Mouse (Mus musculus) kidney, postnatal 25 days (tissue): ENCODE results near the gene Lyz1.
"Not testable (repeated sequence)": the region's sequence is repeated elsewhere in the genome, so short reads cannot be mapped to it uniquely, and the experiment has no call there.

Experiments
- DNase-seq, 2 experiments: peaks; one replicate each; pipeline ENCODE4 v3.0.0; 2021; ENCODE audit warnings: mixed read lengths in 2 of 2

Lyz1 gene

GRCm38 (mm10) chr10:117292671-117293070 lies at the start of gene Lyz1:
Lyz1 (minus strand) TSS chr10:117292868.
- no peak for DNase-seq

GRCm38 (mm10) chr10:117342406-117342805 lies 49.7 kb upstream of the Lyz1 start:
- no peak for DNase-seq

GRCm38 (mm10) chr10:117341029-117341428 lies 48.4 kb upstream of the Lyz1 start:
- DNase-seq, result no peak

DNA sequence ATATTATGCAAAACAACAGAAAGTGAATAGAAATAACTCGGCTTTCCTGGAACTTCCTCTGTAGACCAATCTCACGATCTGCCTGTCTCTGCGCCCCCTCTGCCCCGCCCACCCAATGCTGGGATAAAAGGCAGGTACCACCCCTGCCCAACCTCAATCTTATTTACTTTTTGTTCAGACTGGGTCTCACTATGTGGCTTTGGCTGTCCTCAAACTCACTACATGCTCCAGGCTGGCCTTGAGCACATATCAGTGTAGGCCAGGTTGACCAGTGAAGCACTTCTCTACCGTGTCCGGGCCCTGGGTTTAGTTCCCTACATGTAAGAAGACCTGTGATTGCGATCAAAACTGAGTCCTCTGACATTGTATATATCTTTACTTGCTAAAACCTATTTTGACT lies 46.6 kb upstream of the Lyz1 start:
- no peak for DNase-seq

DNA sequence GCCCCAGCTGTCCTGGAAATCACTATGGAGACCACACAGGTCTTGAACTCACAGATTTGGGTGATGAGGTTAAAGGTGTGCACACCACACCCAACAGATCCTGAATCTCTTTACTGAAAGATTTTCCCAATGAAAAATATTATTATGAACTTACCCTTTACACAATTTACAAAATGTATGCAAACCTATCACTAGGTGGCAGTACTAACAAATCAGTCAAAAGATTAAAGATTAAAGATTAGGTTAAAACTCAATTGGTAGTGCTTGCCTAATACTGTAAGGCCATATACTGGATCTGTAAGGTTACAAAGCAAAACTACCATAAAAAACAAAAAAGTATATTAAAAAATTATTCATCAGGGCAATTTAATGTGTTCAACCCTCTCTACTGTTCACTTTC lies 45.3 kb upstream of the Lyz1 start:
- DNase-seq, result no peak

DNA sequence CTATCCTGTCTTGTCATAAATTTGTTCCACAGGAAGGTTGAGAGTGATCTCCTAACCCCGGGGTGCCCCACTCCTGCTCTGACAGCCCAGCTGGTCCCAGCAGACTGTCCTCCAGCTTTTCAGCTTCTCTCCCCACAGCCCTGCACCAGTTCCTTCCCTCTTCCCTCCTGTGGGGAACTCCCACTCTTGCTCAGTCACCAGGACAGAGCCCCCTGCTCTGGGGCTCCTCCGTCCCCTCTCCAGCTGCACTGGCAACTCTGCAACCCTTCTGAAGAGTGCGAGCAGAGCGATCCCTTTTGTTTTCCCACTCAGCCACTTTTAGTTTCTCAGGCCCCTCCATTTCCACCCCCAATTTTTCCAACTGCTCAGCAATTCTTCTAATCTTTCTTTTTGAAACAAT lies 43.0 kb upstream of the Lyz1 start:
- no peak for DNase-seq

DNA sequence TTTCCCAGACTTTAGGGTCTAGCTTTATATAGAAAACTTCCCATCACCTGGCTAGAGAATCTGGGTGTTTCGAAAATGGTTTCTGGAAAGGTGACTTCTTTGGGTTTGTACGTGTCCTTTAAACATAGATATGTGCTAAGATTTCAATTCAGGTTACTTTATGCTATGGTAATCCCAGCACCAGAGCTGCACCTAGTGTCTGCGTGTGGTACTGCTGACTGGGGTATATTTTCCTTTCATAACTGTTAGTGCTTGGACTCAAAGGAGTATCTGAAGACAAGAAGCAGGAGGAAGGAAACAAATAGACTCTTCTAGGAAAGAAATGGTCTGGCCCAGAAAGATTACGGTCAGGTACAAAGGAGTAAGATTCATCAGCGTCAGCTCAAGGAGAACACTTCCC lies 37.9 kb upstream of the Lyz1 start:
- peak in 1 of 2 experiments; percentile 13 for DNase-seq

GRCm38 (mm10) chr10:117323782-117324181 lies 31.1 kb upstream of the Lyz1 start:
- no peak for DNase-seq

DNA sequence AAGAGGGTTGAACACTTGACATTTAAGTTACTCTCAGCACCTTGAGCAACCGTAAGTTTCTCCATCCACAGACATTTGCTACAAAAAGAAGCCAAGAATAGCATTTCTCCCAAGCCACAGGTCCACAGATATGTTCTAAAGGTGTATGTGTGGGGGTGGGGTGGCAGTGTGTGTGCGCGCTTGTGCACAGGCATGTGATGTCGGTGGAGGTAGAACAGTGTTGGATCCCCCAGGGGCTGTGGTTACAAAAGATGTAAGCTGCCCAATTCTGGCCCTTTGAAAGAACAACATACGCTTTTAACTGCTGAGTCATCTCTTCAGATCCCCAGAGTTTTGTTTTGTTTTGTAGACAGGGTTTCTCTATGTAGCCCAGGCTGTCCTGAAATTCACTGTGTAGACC lies 30.0 kb upstream of the Lyz1 start:
- DNase-seq, result no peak

GRCm38 (mm10) chr10:117320571-117320981 lies 27.9 kb upstream of the Lyz1 start:
- peak in 1 of 2 experiments; percentile 34 for DNase-seq

DNA sequence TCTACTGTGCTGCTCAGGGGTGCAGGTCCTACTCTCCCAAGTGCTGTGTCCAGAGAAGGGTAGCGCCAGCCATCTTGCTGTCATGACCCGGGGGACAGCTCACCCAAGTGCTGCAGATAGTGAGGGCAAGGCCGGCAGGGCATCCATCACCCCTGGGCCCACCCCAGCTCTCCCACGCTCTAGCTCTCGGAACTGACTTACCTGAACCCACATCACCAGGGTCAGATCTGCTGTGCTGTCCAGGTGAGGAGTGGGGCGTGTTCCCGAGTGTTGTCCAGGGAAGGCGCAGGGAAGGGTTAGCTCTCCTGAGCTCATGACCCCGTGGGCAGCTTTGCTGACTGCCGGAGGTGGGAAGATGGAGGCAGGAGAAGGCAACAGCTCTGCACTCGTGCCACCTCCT lies 23.7 kb upstream of the Lyz1 start:
- no peak for DNase-seq

DNA sequence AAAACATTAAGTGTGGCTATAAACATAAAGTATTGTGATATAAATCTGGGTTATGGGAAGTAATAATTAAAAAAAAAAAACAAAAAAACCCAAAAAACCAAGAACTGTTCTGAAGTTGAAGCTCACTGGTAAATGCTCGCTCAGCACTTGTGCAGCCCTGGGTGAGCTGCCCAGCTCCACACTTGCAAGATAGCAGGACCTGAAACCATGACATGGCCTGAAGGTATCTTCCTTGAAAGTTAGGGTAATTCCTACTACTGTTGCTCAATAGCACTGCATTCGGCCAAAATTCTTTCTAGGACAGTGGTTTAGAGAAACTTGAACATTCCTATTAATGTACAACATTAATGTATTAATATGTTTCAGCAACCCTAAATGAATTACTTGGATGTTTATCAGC lies 20.5 kb upstream of the Lyz1 start:
- no peak for DNase-seq

- DNase-seq, result no peak
Observed at GRCm38 (mm10) chr10:117312168-117312567, 19.5 kb upstream of the Lyz1 start.

- DNase-seq, result no peak
Observed at GRCm38 (mm10) chr10:117304371-117304770, 11.7 kb upstream of the Lyz1 start.

GRCm38 (mm10) chr10:117301688-117302087 lies 9.0 kb upstream of the Lyz1 start:
- no peak for DNase-seq

- DNase-seq, result no peak
Observed at GRCm38 (mm10) chr10:117299901-117300520, 7.3 kb upstream of the Lyz1 start.

DNA sequence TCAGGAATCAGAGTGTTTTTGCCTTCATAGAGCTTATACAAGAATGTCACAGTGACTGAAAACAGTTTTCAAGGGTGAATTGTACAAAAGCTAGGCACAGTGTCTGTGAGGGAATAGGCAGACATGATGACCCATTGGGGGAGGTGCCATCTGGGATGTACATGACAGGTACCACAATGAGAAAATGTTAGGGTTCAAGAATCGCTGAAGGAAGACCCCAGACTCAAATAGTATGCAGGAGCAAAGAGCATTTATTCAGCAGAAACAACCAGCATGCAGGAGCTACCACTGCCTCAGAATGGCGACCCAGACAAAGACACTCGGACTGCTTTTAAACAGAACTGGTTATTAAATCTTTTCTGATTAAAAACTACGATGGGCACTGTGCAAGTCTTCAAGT lies 6.4 kb upstream of the Lyz1 start:
- no peak for DNase-seq

GRCm38 (mm10) chr10:117298336-117298735 lies 5.7 kb upstream of the Lyz1 start:
- no peak for DNase-seq

DNA sequence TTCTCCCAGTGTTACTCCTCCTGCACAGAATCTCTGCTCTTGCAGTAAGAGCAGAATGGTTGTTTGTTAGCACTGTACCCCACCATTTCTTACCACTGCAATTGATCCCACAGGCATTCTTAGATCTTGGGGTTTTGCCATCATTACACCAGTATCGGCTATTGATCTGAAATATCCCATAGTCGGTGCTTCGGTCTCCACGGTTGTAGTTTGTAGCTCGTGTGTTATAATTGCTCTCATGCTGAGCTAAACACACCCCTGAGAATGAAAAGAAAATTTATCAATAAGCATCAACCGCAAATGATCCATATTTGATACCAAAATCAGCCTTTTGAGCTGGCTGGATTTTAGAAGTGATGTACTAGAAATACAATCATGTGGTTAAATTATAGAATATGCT lies 1.7 kb downstream of the Lyz1 start:
- not testable (repeated sequence) for DNase-seq

GRCm38 (mm10) chr10:117290046-117290870 lies 2.4 kb downstream of the Lyz1 start:
- DNase-seq, result no peak

DNA sequence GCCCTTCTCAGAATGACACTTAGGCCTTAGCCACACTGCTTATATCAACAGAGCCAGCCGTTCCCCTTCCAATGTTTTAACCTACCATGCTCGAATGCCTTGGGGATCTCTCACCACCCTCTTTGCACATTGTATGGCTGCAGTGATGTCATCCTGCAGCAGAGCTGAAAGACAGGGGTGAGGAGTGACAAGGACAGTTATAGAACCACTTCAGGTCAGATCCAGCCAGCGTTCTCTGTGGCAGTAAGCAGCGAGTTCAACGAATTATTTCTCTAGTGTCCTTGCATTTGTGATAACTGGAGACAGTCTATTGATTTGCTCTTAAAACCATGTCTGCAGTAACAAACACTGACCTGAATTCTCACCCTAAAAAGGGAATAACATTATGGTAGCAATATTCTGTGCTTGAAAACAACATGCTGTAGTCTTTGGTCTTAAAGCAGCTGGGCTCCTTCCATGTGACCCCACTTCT lies 3.6 kb downstream of the Lyz1 start:
- not testable (repeated sequence) for DNase-seq

DNA sequence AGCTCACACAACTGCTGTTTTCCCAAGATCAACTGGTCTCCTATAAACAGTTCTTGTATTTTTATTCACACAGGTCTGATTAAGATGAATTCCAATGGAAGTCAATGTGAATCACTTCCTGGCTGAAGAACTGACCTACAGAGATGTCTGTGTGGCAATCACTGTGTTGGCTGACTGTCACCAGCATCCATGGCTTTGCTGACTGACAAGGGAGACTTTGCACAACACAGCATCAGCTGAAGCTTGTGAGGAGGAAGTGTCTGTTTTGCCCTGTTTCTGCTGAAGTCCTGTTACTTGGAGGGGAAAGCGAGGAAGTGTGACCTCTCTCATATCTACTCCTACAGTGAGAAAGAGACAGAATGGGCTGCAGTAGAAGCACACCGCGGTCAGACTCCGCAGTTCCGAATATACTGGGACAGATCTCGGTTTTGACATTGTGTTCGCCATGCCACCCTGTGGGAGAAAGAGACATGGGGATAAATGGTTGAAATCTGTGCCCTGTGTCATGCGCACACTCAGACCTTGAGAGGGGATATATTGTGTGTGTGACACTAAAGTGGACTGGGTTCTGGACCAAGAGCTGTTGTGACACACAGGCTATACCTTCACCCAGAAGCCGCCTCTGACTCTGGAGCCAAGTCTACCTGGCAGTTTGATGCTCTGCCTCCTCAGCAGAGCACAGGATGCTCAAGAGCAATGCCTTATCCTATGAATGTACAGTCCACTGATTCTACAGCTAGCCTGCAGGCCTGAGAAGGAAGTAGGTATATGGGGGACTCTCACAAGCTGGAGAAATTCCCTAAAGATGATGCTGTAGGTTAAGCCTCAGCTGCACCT lies 4.3 kb downstream of the Lyz1 start:
- no peak for DNase-seq

- DNase-seq, result no peak
Observed at GRCm38 (mm10) chr10:117287226-117287850, 5.3 kb downstream of the Lyz1 start.
